Mouse (Mus musculus) heart, adult 18-20 months (tissue): Measurements from ENCODE around the gene Zbtb40. TPM values are rescaled to one million over a fixed set of nuclear protein-coding genes. Genes with fewer than 3 reads are reported as not detected.
A peak's percentile ranks its signal among the peaks of the same experiment; 100 is the strongest.

ENCODE experiments used
- DNase-seq, 2 experiments: peaks; one replicate each; pipeline ENCODE4 v3.0.0; 2021 to 2022; ENCODE audit warnings: mixed read lengths in 1 of 2
- total RNA-seq, 2 experiments: library from RNA; stranded (reverse); gene quantifications; 2 replicates each; pipeline ENCODE4 v1.2.3; 2021

Zbtb40 gene
- total RNA-seq, 2 experiments from 2014 or later: 6.9 to 7.4 TPM

DNA sequence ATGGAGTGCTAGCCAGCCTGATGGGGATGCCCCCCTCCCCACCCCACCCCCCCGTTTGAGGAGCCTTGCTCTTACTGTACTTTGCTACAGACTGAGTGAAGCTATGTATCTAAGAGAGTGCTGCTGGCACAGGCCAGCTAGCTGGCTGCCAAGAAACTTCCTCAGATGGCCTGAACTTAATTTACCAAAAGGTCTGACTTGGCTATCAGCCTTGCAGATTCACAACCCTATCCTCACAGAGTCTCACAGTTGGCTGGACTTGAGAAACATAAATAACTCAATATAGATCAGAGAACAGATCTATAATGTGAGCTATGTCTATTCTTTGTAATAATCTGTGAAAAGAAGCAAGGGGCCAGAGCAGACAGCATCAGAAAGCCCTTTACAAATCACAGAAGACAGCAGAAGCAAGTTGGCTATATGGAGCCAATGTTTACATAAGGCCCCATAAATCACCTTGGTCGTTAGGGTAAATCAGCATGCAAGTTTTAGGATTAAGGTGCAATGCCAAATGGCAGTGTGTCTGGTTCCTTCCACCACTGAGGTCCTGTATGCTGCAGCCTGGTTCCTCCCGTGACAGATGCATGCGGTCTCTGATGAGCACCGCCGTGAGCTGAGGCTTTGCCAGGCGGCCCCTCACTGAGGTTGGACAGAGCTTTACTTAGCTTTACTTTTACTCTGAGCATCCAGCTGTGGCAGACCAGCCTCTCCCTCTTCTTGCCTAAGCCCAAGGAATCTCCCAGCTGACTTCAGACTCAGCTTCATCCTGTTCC lies 15.3 kb downstream of the Zbtb40 start:
- peak in 1 of 2 experiments; percentile 18 for DNase-seq

DNA sequence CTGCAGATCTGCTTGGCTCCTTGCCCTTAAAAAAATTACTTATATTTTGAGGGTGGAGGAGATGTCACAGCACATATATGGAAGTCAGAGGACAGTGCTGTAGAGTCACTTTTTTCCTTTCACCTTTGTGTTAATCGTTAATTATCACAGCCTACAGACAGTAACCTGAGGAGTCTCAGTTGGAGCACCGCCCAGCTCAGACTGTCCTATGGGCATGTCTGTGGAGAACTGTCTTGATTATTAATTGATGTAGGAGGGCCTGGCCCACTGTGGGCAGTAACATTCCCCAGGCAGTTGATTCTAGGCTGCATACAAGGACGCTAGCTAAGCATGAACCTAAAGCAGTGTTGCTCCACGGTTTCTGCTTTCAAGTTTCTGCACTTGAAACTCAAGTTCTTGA lies 16.1 kb downstream of the Zbtb40 start:
- no peak for DNase-seq

DNA sequence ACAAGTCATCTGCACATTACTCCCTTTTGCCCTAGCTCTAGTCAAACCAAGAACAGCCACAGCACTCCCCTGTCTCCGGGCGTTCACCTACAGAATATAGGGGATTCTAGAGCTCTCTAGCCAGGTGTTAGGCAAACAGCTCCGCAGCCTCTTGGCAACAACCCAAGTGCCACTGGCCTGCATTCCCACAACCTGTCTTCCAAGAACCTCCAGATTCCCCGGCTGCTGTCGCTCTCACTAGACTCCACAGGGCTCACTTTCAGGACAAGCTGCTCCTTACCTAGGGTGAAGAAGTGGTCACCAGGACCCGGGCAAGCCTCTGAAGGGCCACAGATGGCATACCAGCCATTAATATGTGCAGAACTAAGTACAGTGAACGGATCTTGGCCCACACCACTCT lies 17.3 kb downstream of the Zbtb40 start:
- no peak for DNase-seq

DNA sequence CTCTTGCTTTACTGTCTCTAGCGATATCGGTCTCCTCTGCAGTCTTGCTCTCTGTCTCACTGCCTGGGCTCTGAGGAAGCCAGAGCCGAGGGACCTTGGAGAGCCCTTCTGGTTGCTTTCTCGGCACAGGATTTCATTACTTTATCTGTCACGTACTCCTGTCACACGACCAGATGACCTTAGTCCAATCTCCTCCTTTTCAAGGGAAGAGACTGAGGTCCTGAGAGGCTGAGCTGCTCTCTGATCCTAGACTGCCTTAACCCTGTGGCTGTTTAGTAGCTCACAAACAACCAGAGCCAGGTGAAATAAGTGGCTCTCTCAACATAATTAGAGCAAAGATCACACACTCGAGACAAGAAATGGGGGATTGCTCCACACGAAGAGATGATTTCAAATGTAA lies 19.3 kb downstream of the Zbtb40 start:
- peak in 1 of 2 experiments; percentile 11 for DNase-seq

DNA sequence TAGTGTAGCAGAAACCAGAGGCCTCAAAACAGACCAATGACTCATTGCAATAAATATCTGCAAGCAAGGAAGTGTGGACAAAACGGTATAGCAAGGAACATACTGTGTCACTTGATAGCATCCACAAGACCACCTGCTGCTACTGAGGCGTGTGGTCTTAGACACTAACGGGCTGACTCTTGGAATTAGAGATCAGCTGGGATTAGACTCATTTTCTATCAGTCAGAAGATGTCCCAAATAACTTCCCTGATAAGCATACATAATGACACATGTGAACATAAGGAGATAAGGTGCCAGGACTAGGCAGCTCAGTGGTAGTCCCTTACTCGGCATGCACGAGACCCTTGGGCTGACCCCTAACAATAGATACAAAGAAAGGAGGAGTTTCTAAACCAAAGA lies 21.6 kb downstream of the Zbtb40 start:
- no peak for DNase-seq

DNA sequence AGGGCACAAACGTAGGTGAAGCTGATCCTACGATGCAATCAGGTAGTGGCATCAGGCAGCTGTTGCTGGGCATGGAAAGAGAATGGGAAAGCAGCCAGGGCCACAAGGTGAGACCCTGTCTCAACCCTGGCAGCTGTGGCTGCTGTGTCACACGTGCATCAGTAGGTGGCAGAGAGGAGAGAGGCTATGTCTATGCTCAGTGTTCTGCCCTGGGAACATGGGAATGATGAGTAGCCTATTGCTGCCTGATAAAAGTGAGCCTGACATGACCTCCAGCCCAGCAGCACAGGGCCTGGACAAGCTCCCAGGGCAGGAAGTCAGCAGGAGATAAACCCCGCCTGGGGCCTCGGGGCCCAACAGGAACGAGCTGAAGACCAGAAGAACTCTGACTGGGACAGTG lies 23.0 kb downstream of the Zbtb40 start:
- peak; percentile 53 to 66 for DNase-seq

DNA sequence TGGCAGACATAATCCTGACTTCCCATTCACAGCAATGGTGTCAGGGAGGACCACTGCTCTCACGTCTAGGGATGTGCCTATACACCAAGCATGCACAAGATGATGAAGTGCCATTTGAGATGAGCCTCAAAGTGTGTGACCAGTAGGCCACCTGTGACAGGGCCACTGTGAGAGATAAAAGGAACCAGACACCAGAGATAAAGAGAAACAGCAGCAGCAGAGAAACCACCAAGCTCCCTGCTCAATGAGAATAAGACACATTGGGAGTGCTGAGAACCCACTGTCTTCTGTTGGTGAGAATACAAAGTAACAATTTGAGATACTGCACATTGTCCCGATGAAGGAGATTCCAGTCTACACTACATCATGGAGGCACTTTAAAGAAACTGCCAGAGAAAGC lies 23.5 kb downstream of the Zbtb40 start:
- no peak for DNase-seq

DNA sequence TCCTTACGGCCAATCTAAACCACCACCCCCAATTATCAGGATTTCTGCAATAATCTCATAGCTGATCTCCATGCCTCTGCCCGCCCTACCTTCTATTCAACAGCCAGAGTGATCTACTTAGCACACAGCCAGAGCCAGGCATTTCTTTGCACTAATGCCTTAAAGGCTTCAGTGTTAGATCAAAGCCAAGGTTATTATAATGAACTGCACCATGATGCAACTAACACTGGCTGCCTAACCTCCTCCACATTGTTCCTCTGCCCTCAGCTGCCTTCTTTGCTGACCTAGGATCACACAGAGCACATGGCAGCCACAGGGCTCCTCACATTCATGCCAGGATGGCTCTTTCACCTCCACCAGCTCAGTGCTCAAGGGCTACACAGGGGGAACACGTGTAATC lies 28.5 kb downstream of the Zbtb40 start:
- DNase-seq: no peak

DNA sequence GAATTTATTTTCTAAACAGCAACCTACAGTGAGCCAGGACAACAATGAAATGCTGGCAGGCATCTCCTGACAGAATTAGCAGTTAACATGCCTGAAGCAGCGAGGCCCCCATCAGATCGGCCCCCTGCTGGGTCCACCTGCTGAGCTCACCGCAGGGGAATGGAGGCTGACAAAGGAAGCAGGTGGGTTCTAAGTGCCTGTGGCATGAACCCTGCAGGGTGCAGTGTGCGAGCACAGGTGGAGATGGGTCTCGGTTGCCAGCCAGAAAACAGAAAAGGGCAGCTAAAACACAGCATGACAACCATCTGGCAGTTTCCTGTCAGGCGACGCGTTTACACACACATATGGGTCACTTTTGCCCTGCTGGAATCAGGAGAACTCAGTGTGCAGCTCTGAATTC lies 32.7 kb downstream of the Zbtb40 start:
- DNase-seq: no peak

DNA sequence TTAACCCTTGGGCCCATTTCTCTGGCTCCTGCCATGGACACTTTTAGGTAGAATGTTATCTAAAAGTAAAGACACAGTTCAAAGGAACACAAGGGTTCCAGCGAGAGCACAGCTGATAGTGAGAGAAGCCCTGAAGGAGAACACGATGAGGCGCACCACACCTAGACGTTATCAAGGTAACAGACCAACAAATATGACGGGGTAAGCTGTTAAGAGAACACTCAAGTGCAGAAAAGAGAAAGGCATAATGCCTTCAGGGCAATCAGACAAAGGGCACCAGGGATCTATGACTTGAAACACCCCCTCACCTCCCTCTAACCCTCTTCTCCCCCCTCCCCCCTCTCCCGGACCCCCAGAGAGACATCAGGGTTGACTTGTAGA lies 33.1 kb downstream of the Zbtb40 start:
- DNase-seq: no peak

DNA sequence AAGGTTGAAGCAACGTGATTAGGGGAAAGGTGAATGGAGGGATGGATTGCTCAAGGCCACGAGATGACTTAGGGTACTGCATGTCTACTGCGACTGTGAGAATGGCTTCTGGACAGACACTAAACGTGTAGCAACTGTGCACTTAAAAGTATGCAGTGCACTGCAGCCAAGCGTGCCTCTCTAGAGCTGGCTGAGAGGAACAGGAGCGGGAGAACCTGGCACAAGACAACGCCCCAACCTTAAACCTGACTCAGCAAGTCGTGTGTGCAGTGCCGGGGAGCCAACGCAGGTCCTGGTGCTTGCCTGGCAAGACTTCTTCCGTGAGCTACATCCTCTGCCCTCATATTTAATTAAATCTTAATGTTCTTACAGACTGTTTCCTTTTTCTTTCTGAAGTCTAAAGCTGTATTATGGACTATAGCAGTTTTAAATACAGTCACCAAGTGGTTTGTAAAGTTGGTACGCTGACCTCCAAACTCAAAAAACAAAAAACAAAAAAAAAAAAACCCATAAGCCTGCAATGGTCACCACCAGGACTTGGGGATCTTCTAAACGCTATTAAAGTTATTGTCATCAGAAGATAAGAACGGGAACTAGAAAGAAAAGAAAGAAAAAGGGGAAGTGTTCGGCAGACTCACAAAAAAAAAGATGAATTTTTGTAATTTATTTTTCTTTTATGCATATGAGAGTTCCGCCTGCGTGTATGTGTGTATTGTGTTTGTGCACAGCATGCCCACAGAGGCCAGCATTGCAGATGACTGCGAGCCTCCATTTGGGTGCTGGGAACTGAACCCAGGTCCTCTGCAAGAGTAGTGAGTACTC lies 33.7 kb downstream of the Zbtb40 start:
- DNase-seq: no peak

DNA sequence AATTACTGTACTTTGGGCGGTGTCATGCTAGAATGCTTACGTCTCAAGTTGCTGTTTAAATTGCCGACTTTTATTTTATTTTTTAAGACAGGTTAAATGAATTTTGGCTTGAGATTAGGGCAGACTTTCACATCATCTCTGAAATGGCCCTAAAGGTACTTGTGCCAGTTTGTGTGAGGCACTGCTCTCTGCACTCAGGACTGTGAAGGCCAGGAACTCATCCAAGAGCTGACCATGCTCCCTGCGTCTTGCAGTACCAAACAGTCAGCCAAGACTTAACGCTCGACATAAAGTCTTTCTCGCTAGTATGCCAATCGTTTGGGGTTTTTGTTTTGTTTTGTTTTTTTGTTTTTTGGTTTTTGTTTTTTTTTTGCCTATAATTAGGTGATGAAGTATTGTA lies 34.5 kb downstream of the Zbtb40 start:
- no peak for DNase-seq

DNA sequence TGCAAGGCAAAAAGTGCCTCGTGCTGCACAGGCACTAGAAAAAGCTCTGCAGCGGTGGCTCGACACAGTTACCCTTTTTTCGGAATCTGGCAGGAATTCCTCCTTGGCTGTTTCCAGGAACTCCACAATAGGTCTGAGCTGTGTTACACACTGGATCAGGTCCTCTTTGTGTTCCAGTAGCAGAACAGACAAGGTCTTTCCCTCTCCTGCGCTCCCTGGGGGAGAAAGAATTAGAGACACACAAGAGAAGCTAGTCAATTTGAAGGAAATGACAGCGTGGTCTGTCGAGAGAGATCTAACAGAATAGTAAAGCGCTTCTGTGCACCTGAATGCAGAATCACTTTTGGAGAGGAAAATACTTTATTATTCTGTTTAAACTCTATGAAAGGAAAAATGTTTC lies 41.6 kb downstream of the Zbtb40 start:
- DNase-seq: no peak

DNA sequence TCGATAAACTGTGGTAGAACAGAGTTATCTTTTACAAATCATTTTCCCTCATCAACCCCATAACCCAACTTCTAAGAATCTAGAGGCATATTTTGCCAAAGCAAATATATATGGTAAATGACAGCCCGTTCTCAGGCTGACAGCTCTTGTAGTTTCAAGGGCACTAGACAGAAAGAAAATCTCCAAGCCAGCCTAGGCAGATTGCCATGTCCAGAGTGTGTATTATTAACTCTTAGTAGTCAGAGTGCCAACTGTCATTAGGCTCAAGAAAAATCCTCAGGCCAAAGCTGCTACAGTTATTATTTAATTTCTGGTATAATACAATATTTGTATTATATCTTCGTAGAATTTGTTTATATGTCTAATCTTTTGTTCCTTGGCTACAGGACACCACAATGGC lies 46.8 kb downstream of the Zbtb40 start:
- DNase-seq: no peak

DNA sequence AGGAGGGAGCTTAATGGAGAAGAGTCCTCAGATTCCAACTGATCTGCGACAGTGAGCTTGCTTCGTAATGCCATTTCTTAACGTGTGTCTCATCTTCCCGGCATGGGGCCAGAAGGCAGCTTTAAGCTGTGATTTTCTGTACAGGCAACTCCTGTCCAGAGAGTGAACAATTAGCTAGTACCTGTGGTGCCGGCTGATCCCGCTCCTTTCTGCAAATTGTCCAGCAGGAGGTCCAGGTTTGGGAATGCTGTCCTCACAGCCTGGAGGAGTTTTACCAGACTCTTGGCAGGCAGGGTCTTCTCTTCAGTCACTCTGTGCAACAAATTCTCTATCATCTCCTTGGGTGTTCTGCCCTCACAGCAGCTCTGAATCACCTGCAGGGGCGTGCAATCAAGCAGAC lies 47.6 kb downstream of the Zbtb40 start:
- no peak for DNase-seq

DNA sequence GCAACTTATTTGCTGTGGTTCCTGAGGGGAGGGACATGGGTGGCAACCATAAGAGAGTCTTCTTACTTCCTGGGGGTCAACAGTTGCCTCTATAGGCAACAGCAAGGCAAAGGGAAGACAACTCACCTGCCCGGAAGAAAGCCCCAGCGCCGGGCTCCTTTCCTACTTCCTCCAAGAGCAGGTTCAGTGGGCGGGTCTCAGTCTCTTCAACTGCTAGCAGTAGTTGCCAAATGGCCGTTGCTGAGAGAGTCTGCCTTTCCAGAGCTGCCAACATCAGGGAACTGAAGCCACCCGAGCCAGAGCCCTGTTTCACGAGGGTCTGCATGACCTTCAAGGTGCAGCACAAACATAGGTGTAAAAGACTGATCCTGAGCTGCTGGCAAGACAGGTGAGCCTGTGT lies 50.2 kb downstream of the Zbtb40 start:
- DNase-seq: no peak

DNA sequence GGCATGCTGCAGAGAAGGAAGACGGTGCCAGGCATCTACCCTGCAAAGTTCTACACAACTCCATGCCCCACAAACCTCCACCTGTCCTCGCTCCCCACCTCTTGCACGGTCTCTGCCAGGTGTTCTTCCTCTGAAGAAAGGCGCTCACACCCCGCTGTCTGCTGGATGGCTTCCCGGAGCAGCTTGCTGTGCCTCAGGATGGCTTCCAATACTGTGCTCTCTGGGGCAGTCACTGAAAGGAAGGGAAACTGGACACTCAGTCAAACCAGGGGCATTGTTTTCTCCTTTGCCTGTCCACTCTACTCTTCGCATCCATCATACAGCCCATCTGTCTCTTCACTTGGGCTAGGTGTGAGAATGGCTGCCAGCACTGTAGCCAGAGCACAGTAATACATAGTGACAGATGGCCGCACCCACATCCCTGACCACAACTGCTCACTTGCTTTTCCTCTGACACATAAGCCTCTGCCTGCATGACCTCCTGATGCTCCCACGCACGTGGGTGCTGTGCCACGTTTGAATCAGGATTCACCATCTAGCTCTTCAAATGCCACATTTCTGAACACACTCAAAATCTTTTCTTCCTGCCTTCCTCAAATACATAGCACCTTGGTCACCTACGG lies 50.8 kb downstream of the Zbtb40 start:
- DNase-seq: no peak

DNA sequence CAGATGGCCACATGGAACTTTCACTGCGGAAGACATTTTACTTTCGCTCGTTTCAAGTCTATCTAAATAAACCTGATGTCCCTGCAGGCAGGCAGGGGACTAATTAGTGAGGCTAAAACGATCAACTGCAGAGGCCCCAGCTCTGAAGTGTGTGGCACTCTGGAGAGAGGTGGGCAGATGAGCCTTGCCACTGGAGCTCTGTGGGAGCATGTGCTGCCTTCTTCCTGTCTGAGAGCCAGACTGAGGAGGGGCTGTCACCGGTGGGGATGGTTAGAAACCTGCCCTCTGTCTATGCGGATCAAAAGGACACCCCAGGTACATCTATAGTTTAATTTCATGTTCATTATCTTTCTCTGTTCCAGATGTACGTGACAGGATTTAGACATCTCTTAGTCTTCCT lies 51.7 kb downstream of the Zbtb40 start:
- no peak for DNase-seq

DNA sequence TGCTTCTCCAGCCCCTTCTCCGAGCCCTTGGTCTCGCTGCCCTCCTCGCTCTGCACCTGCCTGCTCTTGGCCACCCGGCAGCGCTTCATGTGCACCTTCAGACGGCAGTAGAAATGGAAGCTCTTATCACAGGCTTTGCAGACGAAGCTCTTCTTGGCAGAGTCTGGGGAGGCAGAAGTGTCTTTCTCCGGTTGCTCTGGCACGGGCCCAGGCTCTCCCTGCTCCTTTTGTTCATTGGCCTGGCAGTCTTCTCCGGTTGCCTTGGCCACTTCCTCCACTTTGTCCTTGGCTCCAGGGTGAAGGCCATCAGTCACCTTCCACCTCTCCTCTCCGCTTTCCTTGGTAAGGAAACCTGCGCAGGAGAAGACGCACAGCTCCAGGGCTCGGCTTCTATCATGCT lies 53.2 kb downstream of the Zbtb40 start:
- no peak for DNase-seq

DNA sequence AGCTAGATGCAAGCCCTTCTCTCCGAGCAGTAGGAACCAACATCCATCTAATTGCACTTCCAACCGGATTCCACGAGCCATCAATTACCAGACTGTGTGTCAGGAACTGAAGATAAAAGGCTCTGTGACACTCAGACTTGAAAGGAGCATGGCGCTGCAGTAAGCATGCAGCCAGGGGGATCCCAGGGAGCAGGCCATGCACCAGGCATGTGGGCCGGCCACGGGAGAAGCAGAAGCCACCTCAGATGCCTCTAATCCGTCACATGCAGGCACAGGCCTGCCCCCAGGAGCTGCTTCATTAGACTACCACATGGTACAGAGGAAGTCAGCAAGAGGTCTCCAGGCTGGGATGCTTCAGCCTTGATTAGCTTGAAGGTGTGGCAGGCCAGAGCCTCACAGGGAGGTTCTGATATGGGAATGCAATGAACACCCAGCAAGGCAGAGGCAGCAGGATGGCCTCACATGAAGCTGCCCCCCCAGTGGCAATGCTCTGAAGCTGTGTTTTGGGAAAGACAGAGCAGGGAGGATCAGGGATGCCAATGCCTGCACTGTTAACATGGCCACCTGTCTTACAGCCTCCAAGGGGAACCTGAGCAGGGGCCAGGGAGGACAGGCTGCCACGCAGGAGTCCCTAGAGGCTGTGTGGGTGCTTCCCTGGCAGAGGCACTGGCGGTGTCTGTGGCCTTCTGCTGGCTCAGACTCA lies 66.5 kb downstream of the Zbtb40 start:
- no peak for DNase-seq

DNA sequence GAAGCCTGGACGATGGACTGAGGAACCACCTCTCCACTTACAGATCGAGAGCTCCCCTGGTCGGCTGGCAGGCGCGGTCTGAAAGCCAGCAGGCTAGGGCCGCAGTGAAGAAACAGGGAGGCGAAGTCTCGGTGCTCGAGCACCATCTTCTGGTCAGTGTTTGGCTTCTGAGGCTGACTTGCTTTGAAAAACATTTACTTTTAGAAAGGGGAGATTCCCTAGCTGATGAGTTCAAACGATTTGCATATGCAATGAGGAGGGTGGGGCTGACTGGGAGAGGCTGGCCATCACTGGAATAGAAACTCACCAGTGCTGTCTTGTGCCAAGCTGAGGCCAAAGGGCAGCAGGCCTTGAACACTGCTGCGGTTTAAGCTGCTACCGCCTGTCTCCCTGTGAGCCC lies 67.3 kb downstream of the Zbtb40 start:
- peak; percentile 8 to 26 for DNase-seq

DNA sequence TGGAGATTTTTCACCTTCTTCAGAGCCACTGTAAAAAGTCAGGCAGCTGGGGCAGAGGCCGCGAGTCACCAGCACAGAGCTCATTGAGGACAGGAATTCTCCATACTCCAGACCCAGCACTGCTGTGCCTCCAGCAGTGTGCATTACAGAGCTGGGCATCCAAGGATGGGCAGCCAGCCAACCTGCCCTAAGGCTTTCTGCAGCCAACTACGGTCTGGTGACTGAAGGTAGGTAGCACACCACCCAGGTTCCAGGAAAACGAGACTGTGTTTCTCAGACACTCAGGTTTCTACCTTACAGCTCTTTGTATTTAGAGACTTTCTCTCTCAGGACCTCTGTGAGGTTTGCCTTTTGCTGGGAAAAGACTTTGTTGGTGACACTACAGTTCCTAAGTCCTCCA lies 67.7 kb downstream of the Zbtb40 start:
- DNase-seq: no peak

DNA sequence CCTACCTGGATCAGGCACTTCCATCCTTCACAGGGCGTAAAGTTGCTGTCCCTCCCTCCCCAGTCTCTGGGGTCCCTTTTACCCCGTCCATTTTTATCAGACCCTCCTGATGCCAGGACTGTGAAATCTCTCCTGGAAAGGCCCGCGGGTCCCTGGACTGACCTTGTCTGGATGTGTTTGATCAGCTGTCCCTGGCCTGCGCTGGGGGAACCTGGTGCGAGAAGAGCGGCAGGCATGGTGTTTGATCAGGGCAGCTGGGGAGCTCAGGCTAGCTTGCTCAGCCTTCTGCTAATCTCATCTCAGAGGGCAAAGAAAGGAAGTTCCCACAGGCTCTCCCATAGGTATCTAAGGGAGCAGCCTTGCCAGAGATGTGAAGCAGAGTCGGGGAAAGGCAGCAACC lies 71.4 kb downstream of the Zbtb40 start:
- no peak for DNase-seq
